Mouse (Mus musculus): ENCODE results near the gene Ms4a6b.
"Not testable (repeated sequence)": the region's sequence is repeated elsewhere in the genome, so short reads cannot be mapped to it uniquely, and the experiment has no call there.

Gene Ms4a6b

GRCm38 (mm10) chr19:11516246-11516645 lies at the start of gene Ms4a6b:
TSS of gene Ms4a6b (plus strand) at chr19:11516512.
- in situ Hi-C loops (cut with MboI), result no loop called here

- in situ Hi-C loops (cut with MboI), result not testable (repeated sequence)
These were observed 48.0 kb upstream of the Ms4a6b start for GRCm38 (mm10) chr19:11468361-11468760.

GRCm38 (mm10) chr19:11469215-11469614 lies 47.1 kb upstream of the Ms4a6b start, which contains the start of gene Ms4a6c:
TSS of gene Ms4a6c (plus strand) at chr19:11469366.
- in situ Hi-C loops (cut with MboI), result not testable (repeated sequence)

- in situ Hi-C loops (cut with MboI), result no loop called here
These were observed 36.6 kb upstream of the Ms4a6b start for GRCm38 (mm10) chr19:11479714-11480113.

GRCm38 (mm10) chr19:11482684-11483083 lies 33.6 kb upstream of the Ms4a6b start:
- in situ Hi-C loops (cut with MboI), result no loop called here

GRCm38 (mm10) chr19:11483941-11484340 lies 32.4 kb upstream of the Ms4a6b start:
- in situ Hi-C loops (cut with MboI), result no loop called here

GRCm38 (mm10) chr19:11484388-11484787 lies 31.9 kb upstream of the Ms4a6b start:
- in situ Hi-C loops (cut with MboI), result no loop called here

GRCm38 (mm10) chr19:11485266-11485665 lies 31.0 kb upstream of the Ms4a6b start:
- in situ Hi-C loops (cut with MboI), result loop anchor here (5.0 kb wide), 1 partner anchor 98 kb away; no protein-coding TSS in a partner anchor

GRCm38 (mm10) chr19:11485746-11486145 lies 30.6 kb upstream of the Ms4a6b start, which contains the start of gene Gm8369:
TSS of gene Gm8369 (plus strand) at chr19:11485938.
- in situ Hi-C loops (cut with MboI), result loop anchor here (5.0 kb wide), 1 partner anchor 98 kb away; no protein-coding TSS in a partner anchor

GRCm38 (mm10) chr19:11486599-11486998 lies 29.7 kb upstream of the Ms4a6b start:
- in situ Hi-C loops (cut with MboI), result loop anchor here (5.0 kb wide), 1 partner anchor 99 kb away; no protein-coding TSS in a partner anchor

- in situ Hi-C loops (cut with MboI), result loop anchor here (5.0 kb wide), 1 partner anchor 111 kb away; the partner anchor contains the start of gene Ms4a6d
These were observed 24.7 kb upstream of the Ms4a6b start for GRCm38 (mm10) chr19:11491406-11492189.

GRCm38 (mm10) chr19:11492671-11493070 lies 23.6 kb upstream of the Ms4a6b start:
- in situ Hi-C loops (cut with MboI), result loop anchor here (5.0 kb wide), 1 partner anchor 110 kb away; the partner anchor contains the start of gene Ms4a6d

- in situ Hi-C loops (cut with MboI), result loop anchor here (5.0 kb wide), 1 partner anchor 108 kb away; the partner anchor contains the start of gene Ms4a6d
These were observed 21.8 kb upstream of the Ms4a6b start for GRCm38 (mm10) chr19:11494519-11494918.

GRCm38 (mm10) chr19:11496361-11496760 lies 20.0 kb upstream of the Ms4a6b start:
- in situ Hi-C loops (cut with MboI), result no loop called here

- in situ Hi-C loops (cut with MboI), result not testable (repeated sequence)
These were observed 19.0 kb upstream of the Ms4a6b start for GRCm38 (mm10) chr19:11497300-11497699.

- in situ Hi-C loops (cut with MboI), result no loop called here
These were observed 15.5 kb upstream of the Ms4a6b start for GRCm38 (mm10) chr19:11500796-11501195.

- in situ Hi-C loops (cut with MboI), result no loop called here
These were observed 15.0 kb upstream of the Ms4a6b start for GRCm38 (mm10) chr19:11501326-11501725.

- in situ Hi-C loops (cut with MboI), result no loop called here
These were observed 11.5 kb upstream of the Ms4a6b start for GRCm38 (mm10) chr19:11504857-11505256.

- in situ Hi-C loops (cut with MboI), result no loop called here
These were observed 2.9 kb upstream of the Ms4a6b start for GRCm38 (mm10) chr19:11513458-11513857.

GRCm38 (mm10) chr19:11516845-11517244 lies 533 bp downstream of the Ms4a6b start:
- in situ Hi-C loops (cut with MboI), result no loop called here

- in situ Hi-C loops (cut with MboI), result not testable (repeated sequence)
These were observed 1.1 kb downstream of the Ms4a6b start for GRCm38 (mm10) chr19:11517373-11517772.

- in situ Hi-C loops (cut with MboI), result not testable (repeated sequence)
These were observed 2.0 kb downstream of the Ms4a6b start for GRCm38 (mm10) chr19:11518356-11518755.

- in situ Hi-C loops (cut with MboI), result no loop called here
These were observed 3.8 kb downstream of the Ms4a6b start for GRCm38 (mm10) chr19:11520146-11520545.

Data from mature B cell (primary cell).